Mouse (Mus musculus): ENCODE measurements at regions not wholly inside any gene's neighbourhood (a gene's known extent, or its start where the extent isn't known, plus 50 kb on each side); places are given as distances from the start of the nearest gene placed in this dataset.

DNA sequence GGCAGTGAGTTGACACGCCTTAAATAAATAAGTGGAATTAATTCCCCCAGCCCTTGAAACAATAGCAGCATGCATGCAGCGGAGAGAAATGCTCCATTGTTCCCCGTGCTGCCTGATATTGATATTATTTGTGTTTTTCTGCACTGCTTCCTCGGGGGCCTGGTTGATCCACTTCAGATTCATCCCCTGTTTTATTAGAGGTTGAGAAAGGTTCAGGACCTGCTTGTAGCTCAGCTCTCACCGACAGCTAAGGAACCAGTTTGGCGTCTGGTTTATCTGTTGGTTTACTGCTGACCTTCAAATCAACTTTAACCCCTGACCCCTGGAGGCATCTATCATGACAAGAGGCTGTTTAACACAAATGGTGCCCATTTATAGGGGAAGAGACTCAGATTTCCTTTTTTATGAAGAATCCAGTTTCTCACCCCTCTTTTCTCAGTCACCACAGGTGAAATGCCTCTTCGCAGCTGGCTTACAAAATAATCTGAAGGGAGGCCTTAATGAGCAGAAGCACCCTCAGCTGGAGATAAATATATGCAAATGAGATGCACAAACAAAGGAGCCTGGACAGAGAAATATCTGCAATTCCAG is 270.8 kb downstream of the Meis1 start:
- TF ChIP-seq POLR2A (IDR thresholded peaks at IDR 0.05; ENCODE audit: insufficient read depth, low read depth, low read length): no peak
- no peak for TF ChIP-seq CTCF (IDR thresholded peaks at IDR 0.05; ENCODE audit: insufficient read depth, low read depth, low read length)

All from olfactory bulb, adult 2 months (tissue).